Mouse (Mus musculus) heart, adult 2 months (tissue): Measurements from ENCODE around the gene Zfp651.

Experiments
- CTCF ChIP-seq: fragments of 200-600 bp; IDR thresholded peaks from 2 replicates; pipeline ENCODE4 v1.8.1; 2022; ENCODE audit warnings: antibody characterized with exemption, mild to moderate bottlenecking, moderate library complexity
- EP300 ChIP-seq: fragments of 200-500 bp; IDR thresholded peaks from 2 replicates; pipeline ENCODE4 v1.6.1; 2011; ENCODE audit warnings: low read depth, low read length, control low read depth; ENCODE audit not compliant: insufficient read depth
- POLR2A ChIP-seq: fragments of 200-500 bp; IDR thresholded peaks from 2 replicates; pipeline ENCODE4 v1.6.1; 2011; ENCODE audit warnings: mild to moderate bottlenecking, low read depth, low read length, control low read depth; ENCODE audit not compliant: insufficient read depth

DNA sequence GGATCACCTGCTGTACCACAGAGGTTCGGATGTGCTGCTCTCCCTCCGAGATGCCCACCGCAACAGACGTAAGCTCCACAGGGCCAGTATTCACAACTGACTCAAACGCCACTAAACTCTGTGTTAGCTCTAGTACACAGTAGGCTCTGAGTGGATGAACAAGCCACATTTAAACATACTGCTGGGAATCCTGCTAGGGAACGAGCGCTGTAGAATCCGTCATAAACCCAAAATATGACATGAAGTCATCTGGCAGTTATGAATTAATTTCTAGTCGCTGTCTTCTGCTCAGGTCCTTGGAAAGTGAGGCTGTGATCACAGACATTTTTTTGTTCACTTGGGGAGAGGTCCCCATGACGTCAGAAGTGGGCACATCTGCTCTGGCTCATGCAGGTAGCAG is 16.8 kb downstream of the Zfp651 start:
- TF ChIP-seq CTCF (no peak), EP300 (no peak), POLR2A (no peak)
